Comparison of ENCODE assay signal across 10 mouse cellular contexts in the genomic region with DNA sequence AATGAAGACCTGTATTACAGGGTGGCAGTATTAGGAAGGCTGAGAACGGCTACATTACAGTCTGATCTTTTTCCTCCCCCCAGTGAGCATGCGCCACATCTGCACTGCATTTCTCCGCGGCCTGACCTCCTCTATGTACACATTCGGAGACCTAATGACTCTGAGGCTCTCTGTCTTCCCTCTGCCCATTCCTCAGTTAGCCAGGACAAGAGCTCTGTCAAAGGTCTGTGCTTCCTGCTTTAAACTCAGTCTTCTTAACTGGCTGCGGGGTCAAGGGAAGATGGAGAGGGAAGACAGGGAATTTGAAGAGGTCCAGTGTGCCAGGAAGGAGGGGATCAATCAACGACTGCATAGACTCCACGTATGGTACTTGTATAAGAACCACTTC. TPM values are rescaled to one million over a fixed set of nuclear protein-coding genes. Genes with fewer than 3 reads are reported as not detected.
DNase-seq lines count a peak whose midpoint lies in the region; ATAC-seq lines count a peak whose summit lies in the region.
"Had no signal": no experiment of that assay in that cellular context is flagged by ENCODE, and none has a peak within 500 bp of the region (broad histone marks: within the 10 kb centered on the region; RNA-seq: fewer than 3 reads in every experiment).

No protein-coding gene starts in this region.

- H3K27me3 ChIP-seq in forebrain, embryonic 10.5 days (ENCODE audit: poor library complexity, severe bottlenecking): 0 out of 2 replicates have a peak, but pooled peaks cover 3% of the 10 kb centered on the region
- 0 out of 2 replicates have a peak, but pooled peaks cover 6% of the 10 kb centered on the region for H3K27me3 ChIP-seq in forebrain, embryonic 12.5 days
- no peaks in the 10 kb centered on the region for H3K27me3 ChIP-seq in kidney, embryonic 14.5 days (ENCODE audit: control insufficient read depth, insufficient read depth, low read length)
- no peaks in the 10 kb centered on the region for H3K27me3 ChIP-seq in embryonic facial prominence, embryonic 13.5 days
- H3K27me3 ChIP-seq in liver, embryonic 15.5 days: no peaks in the 10 kb centered on the region

- no peak for ATAC-seq in forebrain, embryonic 12.5 days (ENCODE audit: low FRiP score)
- ATAC-seq in kidney, embryonic 14.5 days (ENCODE audit: low FRiP score, low TSS enrichment): peak; percentile 34
- no peak for ATAC-seq in embryonic facial prominence, embryonic 13.5 days (ENCODE audit: insufficient number of reproducible peaks, insufficient read depth, low FRiP score, low TSS enrichment, low read depth)
- peak; percentile 26; the same call in 1 of the 2 replicates for ATAC-seq in liver, embryonic 15.5 days (ENCODE audit: insufficient read depth)
- ATAC-seq: midbrain, embryonic 16.5 days had no signal

- DNase-seq in forebrain, embryonic 10.5 days (ENCODE audit: extremely low spot score, low spot score): no peak
- no peak for DNase-seq in kidney, adult 9 months
- no peak for DNase-seq in spleen, postnatal 10 days (ENCODE audit: low spot score in 2 of 2)
- DNase-seq in right cerebral cortex, adult 18-20 months: no peak
- DNase-seq: left cerebral cortex, postnatal 4 days had no signal

- no peak overlapping the region for H3K9ac ChIP-seq in forebrain, embryonic 12.5 days
- H3K9ac ChIP-seq in kidney, embryonic 14.5 days (ENCODE audit: low read depth, low read length): no peak overlapping the region
- H3K9ac ChIP-seq in embryonic facial prominence, embryonic 13.5 days: no peak overlapping the region
- H3K9ac ChIP-seq in liver, embryonic 15.5 days: no peak overlapping the region

- H3K4me1 ChIP-seq in forebrain, embryonic 10.5 days: peaks cover 64% of the 10 kb centered on the region
- H3K4me1 ChIP-seq in forebrain, embryonic 12.5 days: peaks cover 14% of the 10 kb centered on the region
- peaks cover 48% of the 10 kb centered on the region for H3K4me1 ChIP-seq in kidney, embryonic 14.5 days (ENCODE audit: control insufficient read depth, insufficient read depth, low read length)
- peaks cover 75% of the 10 kb centered on the region for H3K4me1 ChIP-seq in embryonic facial prominence, embryonic 13.5 days
- peaks cover 57% of the 10 kb centered on the region for H3K4me1 ChIP-seq in liver, embryonic 15.5 days (replicated peaks)

- no peaks in the 10 kb centered on the region for H3K9me3 ChIP-seq in forebrain, embryonic 10.5 days
- H3K9me3 ChIP-seq in forebrain, embryonic 12.5 days: no peaks in the 10 kb centered on the region
- H3K9me3 ChIP-seq in kidney, embryonic 14.5 days (ENCODE audit: control insufficient read depth, low read length): no peaks in the 10 kb centered on the region
- H3K9me3 ChIP-seq in embryonic facial prominence, embryonic 13.5 days: no peaks in the 10 kb centered on the region
- no peaks in the 10 kb centered on the region for H3K9me3 ChIP-seq in liver, embryonic 15.5 days (replicated peaks)

- no peak overlapping the region for H3K4me2 ChIP-seq in forebrain, embryonic 12.5 days
- peak overlapping the region; percentile 25; the same call in 1 of the 2 replicates for H3K4me2 ChIP-seq in kidney, embryonic 14.5 days (replicated peaks; ENCODE audit: low read depth, low read length)
- peak overlapping the region; percentile 53 for H3K4me2 ChIP-seq in embryonic facial prominence, embryonic 13.5 days
- H3K4me2 ChIP-seq in liver, embryonic 15.5 days: no peak overlapping the region

- H3K4me3 ChIP-seq in forebrain, embryonic 10.5 days: no peak overlapping the region
- H3K4me3 ChIP-seq in forebrain, embryonic 12.5 days (replicated peaks): no peak overlapping the region
- H3K4me3 ChIP-seq in kidney, embryonic 14.5 days (ENCODE audit: low read length): no peak overlapping the region; the same call in 1 of the 2 replicates
- H3K4me3 ChIP-seq in embryonic facial prominence, embryonic 13.5 days: peak overlapping the region; percentile 23
- H3K4me3 ChIP-seq in liver, embryonic 15.5 days (replicated peaks): no peak overlapping the region

- 68% methylated on average over 8 of the region's 8 CpGs for WGBS in forebrain, embryonic 10.5 days
- whole genome bisulfite sequencing in forebrain, embryonic 12.5 days: 76% methylated on average over 8 of the region's 8 CpGs
- WGBS in kidney, embryonic 14.5 days: 7% methylated on average over 8 of the region's 8 CpGs
- WGBS in embryonic facial prominence, embryonic 13.5 days: 15% methylated on average over 8 of the region's 8 CpGs
- 53% methylated on average over 8 of the region's 8 CpGs for WGBS in liver, embryonic 15.5 days (ENCODE audit: insufficient replicate concordance)

- peak overlapping the region; percentile 65; the same call in 1 of the 2 replicates for H3K27ac ChIP-seq in forebrain, embryonic 10.5 days
- H3K27ac ChIP-seq in forebrain, embryonic 12.5 days: no peak overlapping the region
- H3K27ac ChIP-seq in kidney, embryonic 14.5 days (ENCODE audit: low read depth, low read length): peak overlapping the region; percentile 1; the same call in 1 of the 2 replicates
- H3K27ac ChIP-seq in embryonic facial prominence, embryonic 13.5 days: peak overlapping the region; percentile 83
- H3K27ac ChIP-seq in liver, embryonic 15.5 days (replicated peaks): peak overlapping the region; percentile 26

- H3K36me3 ChIP-seq in forebrain, embryonic 10.5 days (replicated peaks): no peaks in the 10 kb centered on the region
- H3K36me3 ChIP-seq in forebrain, embryonic 12.5 days (replicated peaks): no peaks in the 10 kb centered on the region
- no peaks in the 10 kb centered on the region for H3K36me3 ChIP-seq in kidney, embryonic 14.5 days (ENCODE audit: control insufficient read depth, insufficient read depth, low read length)
- no peaks in the 10 kb centered on the region for H3K36me3 ChIP-seq in embryonic facial prominence, embryonic 13.5 days
- H3K36me3 ChIP-seq in liver, embryonic 15.5 days (replicated peaks): no peaks in the 10 kb centered on the region

RNA-seq across cellular contexts. Expression of gene Rassf3, which starts 39.9 kb away (rescaled TPM):
- polyA plus RNA-seq in forebrain, embryonic 10.5 days (2016; fragmentation: Nextera tagmentation; extraction: Ambion mirVana): 10.6 and 12.2 TPM in 2 replicates
- polyA plus RNA-seq in forebrain, embryonic 12.5 days (2016; fragmentation: Nextera tagmentation; extraction: Ambion mirVana): 6.6 and 7.3 TPM in 2 replicates
- polyA plus RNA-seq in kidney, embryonic 14.5 days (2014; fragmentation: Nextera tagmentation; extraction: Ambion mirVana): 8.9 and 13.5 TPM in 2 replicates
- 17.7 and 20.8 TPM in 2 replicates for polyA plus RNA-seq in embryonic facial prominence, embryonic 13.5 days (2015; fragmentation: Nextera tagmentation; extraction: Ambion mirVana)
- polyA plus RNA-seq in liver, embryonic 15.5 days (2015; fragmentation: Nextera tagmentation; extraction: Ambion mirVana): 11.3 and 11.9 TPM in 2 replicates

Comparison
In these comparisons a context has a peak if more than half of its experiments do, and no peak if none do; other contexts are left out.
1. ATAC-seq: peak in kidney, embryonic 14.5 days (single experiment) and liver, embryonic 15.5 days (single experiment); none in forebrain, embryonic 12.5 days (single experiment) and embryonic facial prominence, embryonic 13.5 days (single experiment).
2. H3K4me2 ChIP-seq: peak in kidney, embryonic 14.5 days (single experiment) and embryonic facial prominence, embryonic 13.5 days (single experiment); none in forebrain, embryonic 12.5 days (single experiment) and liver, embryonic 15.5 days (single experiment).